Mouse (Mus musculus) lung, postnatal 25 days (tissue): ENCODE data around the gene Kif13a.
A peak's percentile ranks its signal among the peaks of the same experiment; 100 is the strongest.

ENCODE experiments used
- DNase-seq: peaks from one replicate; pipeline ENCODE4 v3.0.0; 2022; ENCODE audit warnings: low spot score

Gene Kif13a

GRCm38 (mm10) chr13:46883381-46883780, 46.3 kb downstream of the Kif13a start:
- peak; percentile 87 for DNase-seq

GRCm38 (mm10) chr13:46880736-46881135, 48.9 kb downstream of the Kif13a start:
- DNase-seq: no peak

GRCm38 (mm10) chr13:46880243-46880642, 49.4 kb downstream of the Kif13a start:
- DNase-seq: no peak

- peak; percentile 50 for DNase-seq
These were observed 52.6 kb downstream of the Kif13a start for GRCm38 (mm10) chr13:46877049-46877448.

- peak; percentile 86 for DNase-seq
These were observed 54.3 kb downstream of the Kif13a start for GRCm38 (mm10) chr13:46875377-46875776.

GRCm38 (mm10) chr13:46872732-46873131, 56.9 kb downstream of the Kif13a start:
- DNase-seq: no peak

- DNase-seq: no peak
These were observed 57.5 kb downstream of the Kif13a start for GRCm38 (mm10) chr13:46872194-46872593.

- DNase-seq: no peak
These were observed 60.2 kb downstream of the Kif13a start for GRCm38 (mm10) chr13:46869464-46869863.

GRCm38 (mm10) chr13:46863169-46863748, 66.4 kb downstream of the Kif13a start:
- no peak for DNase-seq

GRCm38 (mm10) chr13:46859876-46860275, 69.8 kb downstream of the Kif13a start:
- no peak for DNase-seq

GRCm38 (mm10) chr13:46859173-46859572, 70.5 kb downstream of the Kif13a start:
- no peak for DNase-seq

GRCm38 (mm10) chr13:46858835-46859152, 70.9 kb downstream of the Kif13a start:
- no peak for DNase-seq

- DNase-seq: no peak
These were observed 71.4 kb downstream of the Kif13a start for GRCm38 (mm10) chr13:46858143-46858834.

- DNase-seq: no peak
These were observed 75.2 kb downstream of the Kif13a start for GRCm38 (mm10) chr13:46854456-46854855.

GRCm38 (mm10) chr13:46852470-46852869, 77.2 kb downstream of the Kif13a start:
- DNase-seq: no peak

- no peak for DNase-seq
These were observed 84.2 kb downstream of the Kif13a start for GRCm38 (mm10) chr13:46845456-46845855.

GRCm38 (mm10) chr13:46844561-46845235, 85.0 kb downstream of the Kif13a start:
- DNase-seq: no peak

GRCm38 (mm10) chr13:46843646-46844045, 86.0 kb downstream of the Kif13a start:
- DNase-seq: no peak

- DNase-seq: peak; percentile 57
These were observed 87.5 kb downstream of the Kif13a start for GRCm38 (mm10) chr13:46842185-46842584.

GRCm38 (mm10) chr13:46841668-46842067, 88.0 kb downstream of the Kif13a start:
- DNase-seq: no peak

GRCm38 (mm10) chr13:46840676-46841075, 89.0 kb downstream of the Kif13a start:
- no peak for DNase-seq

- no peak for DNase-seq
These were observed 90.4 kb downstream of the Kif13a start for GRCm38 (mm10) chr13:46839236-46839635.

- DNase-seq: peak; percentile 58
These were observed 91.1 kb downstream of the Kif13a start for GRCm38 (mm10) chr13:46838551-46838950.
